Mouse (Mus musculus) limb, embryonic 14.5 days (tissue): ENCODE measurements around the gene Gm17387. TPM values are rescaled to one million over a fixed set of nuclear protein-coding genes. Genes with fewer than 3 reads are reported as not detected.
"Not testable (repeated sequence)": the region's sequence is repeated elsewhere in the genome, so short reads cannot be mapped to it uniquely, and the experiment has no call there.

Source experiments
- ATAC-seq: fragments of 200-750 bp; cut with Nextera tagmentation; 2 replicates; pipeline ENCODE4 v1.8.0; 2017; ENCODE audit warnings: low read depth, moderate number of reproducible peaks, moderate TSS enrichment; ENCODE audit not compliant: low FRiP score
- DNase-seq: peaks from one replicate; pipeline ENCODE4 v3.0.0-alpha.2; 2015; ENCODE audit warnings: low spot score
- H3K27ac ChIP-seq: fragments of 300-500 bp; sonication (generic); replicated peaks from 2 replicates; pipeline ENCODE4 v1.5.1; 2014; ENCODE audit warnings: low read depth, mild to moderate bottlenecking, low read length, moderate library complexity, mixed read lengths
- H3K27me3 ChIP-seq: fragments of 300-500 bp; sonication (generic); 2 replicates; pipeline ENCODE4 v1.6.1; 2014; ENCODE audit warnings: low read length, mixed read lengths; ENCODE audit not compliant: control insufficient read depth, insufficient read depth
- H3K36me3 ChIP-seq: fragments of 300-500 bp; sonication (generic); 2 replicates; pipeline ENCODE4 v1.6.1; 2014; ENCODE audit warnings: mild to moderate bottlenecking, low read length, moderate library complexity, mixed read lengths; ENCODE audit not compliant: control insufficient read depth, insufficient read depth
- H3K4me1 ChIP-seq: fragments of 300-500 bp; sonication (generic); 2 replicates; pipeline ENCODE4 v1.6.1; 2014; ENCODE audit warnings: antibody characterized with exemption, low read length, mixed read lengths; ENCODE audit not compliant: control insufficient read depth, insufficient read depth
- H3K4me2 ChIP-seq: fragments of 300-500 bp; sonication (generic); replicated peaks from 2 replicates; pipeline ENCODE4 v1.6.1; 2014; ENCODE audit warnings: low read depth, mild to moderate bottlenecking, low read length, moderate library complexity; ENCODE audit not compliant: severe bottlenecking
- H3K4me3 ChIP-seq: fragments of 300-500 bp; sonication (generic); replicated peaks from 2 replicates; pipeline ENCODE4 v1.5.1; 2014; ENCODE audit warnings: low read length
- H3K9ac ChIP-seq: fragments of 300-500 bp; sonication (generic); 2 replicates; pipeline ENCODE4 v1.6.1; 2014; ENCODE audit warnings: mild to moderate bottlenecking, low read depth, low read length, moderate library complexity; ENCODE audit not compliant: severe bottlenecking
- H3K9me3 ChIP-seq: fragments of 300-500 bp; sonication (generic); 2 replicates; pipeline ENCODE4 v1.6.1; 2016; ENCODE audit warnings: low read length; ENCODE audit not compliant: control insufficient read depth
- POLR2A ChIP-seq: fragments of 200-500 bp; IDR thresholded peaks from 2 replicates; pipeline ENCODE4 v1.8.0; 2012; ENCODE audit warnings: inconsistent platforms, mild to moderate bottlenecking, moderate library complexity, borderline replicate concordance; ENCODE audit not compliant: insufficient read depth, insufficient read length; ENCODE audit errors: extremely low read depth
- WGBS: fragments of 180-500 bp; shearing (Covaris S2); extraction: QIAGEN DNeasy Blood & Tissue Kit; methylation state at CpG from one replicate; pipeline ENCODE4 v1.1.7; 2014; 5-methylcytosine and 5-hydroxymethylcytosine counted together
- polyA plus RNA-seq, 2 experiments: library from polyadenylated mRNA; depleted of rRNA in 1 of 2; stranded (reverse) in 1 of 2; unstranded in 1 of 2; fragments of >200 nt; fragmentation: Nextera tagmentation in 1 of 2; extraction: Ambion mirVana in 1 of 2; gene quantifications; 2 replicates each; pipeline versions ENCODE4 v1.2.1 to v1.2.3; 2012 to 2014

Gm17387 gene
- polyA plus RNA-seq, 2 experiments: not detected

DNA sequence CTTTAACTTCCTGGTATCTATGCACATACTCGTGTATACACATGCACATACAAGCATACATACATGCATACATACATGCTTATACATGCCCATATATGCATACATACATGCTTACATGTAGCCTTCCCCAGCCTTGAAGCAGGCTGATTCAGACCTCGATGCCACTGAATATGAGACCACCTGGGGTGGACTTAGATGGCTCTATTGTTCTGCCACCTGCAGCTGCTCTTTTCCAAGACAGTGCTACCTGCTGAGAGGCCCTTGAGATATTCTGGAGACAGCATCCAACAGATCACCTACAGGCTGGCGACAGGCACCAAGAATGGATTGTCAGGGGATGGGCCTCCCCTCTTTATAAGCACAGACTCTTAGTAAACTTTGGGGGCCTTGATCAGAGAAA, 1.5 kb downstream of the Gm17387 start:
- H3K4me3 ChIP-seq: no peak overlapping the region
- no peaks in the 10 kb centered on the region for H3K36me3 ChIP-seq
- no peak overlapping the region for H3K9ac ChIP-seq
- H3K4me2 ChIP-seq: no peak overlapping the region
- no peaks in the 10 kb centered on the region for H3K27me3 ChIP-seq
- DNase-seq (no peak), ATAC-seq (no peak)
- 0 out of 2 replicates have a peak, but pooled peaks cover 3% of the 10 kb centered on the region for H3K4me1 ChIP-seq
- 71% methylated on average over 3 of the region's 3 CpGs for WGBS
- no peak overlapping the region for H3K27ac ChIP-seq
- H3K9me3 ChIP-seq: no peaks in the 10 kb centered on the region
- TF ChIP-seq POLR2A: no peak

- WGBS: 71% methylated on average over 9 of the region's 9 CpGs
- no peak for ATAC-seq
Measured at GRCm38 (mm10) chr7:141032458-141033167, 3.7 kb downstream of the Gm17387 start.

GRCm38 (mm10) chr7:141036624-141037023, 7.7 kb downstream of the Gm17387 start:
- not testable (repeated sequence) for H3K27me3 ChIP-seq, H3K9me3 ChIP-seq, H3K27ac ChIP-seq, H3K4me2 ChIP-seq, H3K4me3 ChIP-seq, H3K36me3 ChIP-seq, H3K4me1 ChIP-seq, H3K9ac ChIP-seq, ATAC-seq, DNase-seq
- WGBS: 78% methylated on average over 1 of the region's 2 CpGs

More at GRCm38 (mm10) chr7:141032458-141033167, 3.7 kb downstream of the Gm17387 start:
- Histone ChIP-seq H3K27me3 (no peaks in the 10 kb centered on the region), H3K9ac (no peak overlapping the region), H3K36me3 (no peaks in the 10 kb centered on the region), H3K27ac (no peak overlapping the region), H3K9me3 (no peaks in the 10 kb centered on the region), H3K4me1 (0 out of 2 replicates have a peak, but pooled peaks cover 3% of the 10 kb centered on the region), H3K4me2 (no peak overlapping the region), H3K4me3 (no peak overlapping the region)
- DNase-seq: no peak
- TF ChIP-seq POLR2A: no peak

DNA sequence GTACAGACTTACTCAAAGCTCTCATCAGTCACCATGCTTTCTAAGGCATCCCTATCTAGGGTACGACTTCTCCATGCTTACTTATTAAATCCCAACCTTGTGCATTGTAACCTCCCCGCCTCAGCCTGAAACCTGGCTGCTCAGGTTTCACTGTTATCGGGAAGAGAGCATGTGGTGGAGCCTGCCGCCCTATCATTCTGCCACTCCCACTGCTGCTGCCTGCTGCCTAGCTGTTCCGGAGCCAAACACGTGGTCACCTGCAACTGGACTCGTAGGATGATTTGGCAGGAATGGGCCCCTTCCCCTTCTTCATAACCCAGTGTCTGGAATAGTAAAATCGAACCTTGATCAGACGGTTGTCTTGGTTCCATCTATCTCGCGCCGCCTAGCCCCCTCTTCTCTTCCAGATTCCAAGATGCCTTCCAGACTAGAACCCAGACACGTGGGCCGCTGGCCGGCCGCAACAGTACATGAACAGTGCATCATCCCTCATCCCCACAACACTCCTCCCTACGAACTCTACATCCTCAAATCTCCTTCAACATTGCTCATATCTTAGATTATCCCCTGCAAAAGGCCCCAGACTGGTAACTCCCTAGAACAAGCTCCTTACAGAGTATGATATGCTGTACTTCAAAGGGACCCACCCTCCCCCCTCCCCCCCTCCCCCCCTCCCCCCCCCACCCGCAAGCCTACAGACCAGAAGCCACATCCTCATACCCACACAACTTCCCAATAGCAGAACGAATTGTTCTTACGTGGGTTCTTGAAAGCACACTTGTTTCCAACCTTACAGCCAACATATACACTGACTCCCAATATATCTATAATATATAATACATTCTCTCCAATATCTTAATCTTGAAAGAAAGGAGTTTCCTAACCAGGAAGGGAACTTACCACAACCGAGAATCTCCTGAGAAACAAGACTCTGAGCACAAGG, 9.4 kb downstream of the Gm17387 start:
- Histone ChIP-seq H3K4me1 (peaks cover 20% of the 10 kb centered on the region), H3K27me3 (no peaks in the 10 kb centered on the region), H3K36me3 (no peaks in the 10 kb centered on the region), H3K4me3 (no peak overlapping the region), H3K9ac (no peak overlapping the region), H3K9me3 (no peaks in the 10 kb centered on the region), H3K27ac (no peak overlapping the region), H3K4me2 (no peak overlapping the region)
- no peak for DNase-seq
- 70% methylated on average over 20 of the region's 21 CpGs for WGBS
- no peak for ATAC-seq
- TF ChIP-seq POLR2A: no peak

- Histone ChIP-seq H3K36me3 (no peaks in the 10 kb centered on the region), H3K27me3 (no peaks in the 10 kb centered on the region), H3K9me3 (no peaks in the 10 kb centered on the region), H3K4me1 (peaks cover 17% of the 10 kb centered on the region), H3K4me2 (no peak overlapping the region), H3K9ac (no peak overlapping the region), H3K27ac (no peak overlapping the region), H3K4me3 (no peak overlapping the region)
- no peak for ATAC-seq
- 96% methylated on average over 4 of the region's 4 CpGs for WGBS
- no peak for TF ChIP-seq POLR2A
- DNase-seq: no peak
Measured at GRCm38 (mm10) chr7:141039386-141040107, 10.6 kb downstream of the Gm17387 start.
